Mouse (Mus musculus) spleen, adult 2 months (tissue): ENCODE measurements around the gene Gpr150. TPM values are rescaled to one million over a fixed set of nuclear protein-coding genes. Genes with fewer than 3 reads are reported as not detected.

Source experiments
- DNase-seq, 2 experiments: peaks; one replicate each; pipeline versions ENCODE4 v3.0.0 to v3.0.0-alpha.2; 2012 to 2021; ENCODE audit warnings: low spot score in 2 of 2, low read depth in 1 of 2
- H3K27ac ChIP-seq: fragments of 200-500 bp; 2 replicates; pipeline ENCODE4 v1.5.1; 2012; ENCODE audit warnings: low read length, inconsistent platforms; ENCODE audit not compliant: insufficient read depth
- H3K27me3 ChIP-seq: fragments of 200-500 bp; 2 replicates; pipeline ENCODE4 v1.6.1; 2012; ENCODE audit warnings: mild to moderate bottlenecking, moderate library complexity, low read length, inconsistent platforms; ENCODE audit not compliant: control insufficient read depth, insufficient read depth
- H3K36me3 ChIP-seq: fragments of 200-500 bp; 2 replicates; pipeline ENCODE4 v1.6.1; 2012; ENCODE audit warnings: mild to moderate bottlenecking, low read length, inconsistent platforms; ENCODE audit not compliant: control insufficient read depth, insufficient read depth
- H3K4me1 ChIP-seq: fragments of 200-500 bp; 2 replicates; pipeline ENCODE4 v1.6.1; 2011; ENCODE audit warnings: inconsistent platforms; ENCODE audit not compliant: control insufficient read depth, insufficient read depth, insufficient read length
- H3K4me3 ChIP-seq: fragments of 200-500 bp; 2 replicates; pipeline ENCODE4 v1.5.1; 2011; ENCODE audit warnings: mild to moderate bottlenecking, inconsistent platforms; ENCODE audit not compliant: insufficient read depth, insufficient read length; ENCODE audit errors: extremely low read depth
- CTCF ChIP-seq: fragments of 200-500 bp; IDR thresholded peaks from 2 replicates; pipeline ENCODE4 v1.5.1; 2011; ENCODE audit warnings: mild to moderate bottlenecking, inconsistent platforms; ENCODE audit not compliant: insufficient read depth, insufficient read length, insufficient replicate concordance; ENCODE audit errors: extremely low read depth
- POLR2A ChIP-seq: fragments of 200-500 bp; IDR thresholded peaks from 2 replicates; pipeline ENCODE4 v1.6.1; 2011; ENCODE audit warnings: low read depth, low read length, inconsistent platforms
- WGBS: fragments of 180-500 bp; shearing (Covaris S2); methylation state at CpG from one replicate; pipeline ENCODE4 v1.1.7; 2018; 5-methylcytosine and 5-hydroxymethylcytosine counted together
- polyA plus RNA-seq: library from polyadenylated mRNA; depleted of rRNA; stranded (reverse); fragments of >200 nt; gene quantifications from 2 replicates; pipeline ENCODE4 v1.2.3, GENCODE M21; 2012; rRNA removed

Gpr150 gene
- polyA plus RNA-seq: 0.20 and 0.42 TPM in 2 replicates

GRCm38 (mm10) chr13:76056896-76057266 is at the start of gene Gpr150:
Gene Gpr150, minus strand, starts transcription at chr13:76056996.
- peaks cover 10% of the 10 kb centered on the region for H3K4me1 ChIP-seq
- H3K4me3 ChIP-seq: peak within 1 kb of the TSS; percentile 49
- H3K27ac ChIP-seq: no peak within 1 kb of the TSS
- no peak for DNase-seq
- TF ChIP-seq CTCF: no peak
- TF ChIP-seq POLR2A: no peak
- 37% methylated on average over 10 of the region's 10 CpGs for WGBS
- H3K27me3 ChIP-seq: peaks cover 8% of the 10 kb centered on the region; the same call in 1 of the 2 replicates
- H3K36me3 ChIP-seq: no peaks in the 10 kb centered on the region

- H3K36me3 ChIP-seq: no peaks in the 10 kb centered on the region
- TF ChIP-seq CTCF (no peak), POLR2A (no peak)
- no peaks in the 10 kb centered on the region for H3K27me3 ChIP-seq
- no peak overlapping the region for H3K27ac ChIP-seq
- H3K4me3 ChIP-seq: no peak overlapping the region
- DNase-seq: no peak
- WGBS: 94% methylated on average over 2 of the region's 2 CpGs
- H3K4me1 ChIP-seq: no peaks in the 10 kb centered on the region; the same call in 1 of the 2 replicates
Measured at GRCm38 (mm10) chr13:76101989-76102388, 45.2 kb upstream of the Gpr150 start.

DNA sequence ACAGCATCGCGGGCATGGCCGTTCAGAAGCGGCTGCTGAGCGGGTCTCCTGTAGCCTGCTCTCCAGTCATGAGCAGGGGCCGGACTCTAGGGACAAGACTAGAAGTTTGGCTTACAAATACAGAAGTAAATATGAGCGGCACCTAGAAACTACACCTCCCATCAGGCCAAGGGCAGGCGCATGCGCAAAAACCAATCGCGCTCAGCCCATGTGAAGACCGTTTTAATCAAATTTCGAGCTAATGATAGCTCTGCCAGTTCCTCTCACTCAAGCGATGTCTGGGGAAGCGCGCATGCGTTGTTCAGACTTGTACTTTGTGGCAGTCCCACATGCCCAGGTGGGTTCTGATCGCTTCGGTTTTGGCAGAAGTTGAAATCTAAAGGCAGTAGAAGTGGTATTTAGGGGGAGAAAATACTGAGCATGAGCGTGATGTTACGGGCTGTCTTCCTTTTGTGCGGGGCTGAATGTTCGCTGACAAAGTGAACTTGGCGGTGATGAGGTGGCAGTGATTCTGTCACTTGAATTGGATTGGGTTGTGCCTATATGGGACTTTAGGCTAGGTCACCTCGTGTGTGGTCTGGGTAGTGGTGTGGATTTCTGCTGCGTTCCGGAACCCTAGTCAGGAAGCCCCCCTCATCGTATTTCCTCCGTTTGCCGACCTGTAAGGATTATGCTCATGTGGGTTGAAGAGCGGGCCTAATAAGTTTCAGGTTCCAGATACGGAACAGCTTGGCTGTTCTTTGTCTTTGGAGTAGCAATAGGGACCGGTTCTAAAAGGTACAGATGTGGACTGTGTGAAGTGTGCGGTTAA is 41.9 kb upstream of the Gpr150 start, which contains the start of the genes Arsk and Ttc37:
TSS of gene Arsk (minus strand) at position 168 of the 811 bp plus-strand sequence.
TSS of gene Ttc37 (plus strand) at position 242 of the 811 bp plus-strand sequence.
- DNase-seq: peak; percentile 92 to 95
- Histone ChIP-seq H3K36me3 (no peaks in the 10 kb centered on the region), H3K4me1 (no peaks in the 10 kb centered on the region; the same call in 1 of the 2 replicates), H3K4me3 (peak within 1 kb of the TSS; percentile 76), H3K27me3 (no peaks in the 10 kb centered on the region), H3K27ac (peak within 1 kb of the TSS; percentile 83)
- no peak for TF ChIP-seq POLR2A
- no peak for TF ChIP-seq CTCF
- WGBS: under 1% methylated on average over 34 of the region's 34 CpGs

- TF ChIP-seq CTCF (no peak), POLR2A (no peak)
Measured at GRCm38 (mm10) chr13:76098116-76098492, 41.3 kb upstream of the Gpr150 start.

GRCm38 (mm10) chr13:76074323-76074722 is 17.5 kb upstream of the Gpr150 start:
- TF ChIP-seq CTCF (no peak), POLR2A (no peak)
- H3K4me3 ChIP-seq: no peak overlapping the region
- 13% methylated on average over 1 of the region's 1 CpGs for WGBS
- no peak for DNase-seq
- no peak overlapping the region for H3K27ac ChIP-seq
- H3K36me3 ChIP-seq: no peaks in the 10 kb centered on the region; the same call in 1 of the 2 replicates
- no peaks in the 10 kb centered on the region for H3K4me1 ChIP-seq
- H3K27me3 ChIP-seq: no peaks in the 10 kb centered on the region

More at GRCm38 (mm10) chr13:76098116-76098492, 41.3 kb upstream of the Gpr150 start:
- no peaks in the 10 kb centered on the region for H3K27me3 ChIP-seq
- no peaks in the 10 kb centered on the region for H3K36me3 ChIP-seq
- H3K4me1 ChIP-seq: no peaks in the 10 kb centered on the region; the same call in 1 of the 2 replicates
- H3K27ac ChIP-seq: peak overlapping the region; percentile 83
- peak overlapping the region; percentile 76 for H3K4me3 ChIP-seq
- DNase-seq: peak in 1 of 2 experiments; percentile 43
- 3% methylated on average over 16 of the region's 16 CpGs for WGBS

DNA sequence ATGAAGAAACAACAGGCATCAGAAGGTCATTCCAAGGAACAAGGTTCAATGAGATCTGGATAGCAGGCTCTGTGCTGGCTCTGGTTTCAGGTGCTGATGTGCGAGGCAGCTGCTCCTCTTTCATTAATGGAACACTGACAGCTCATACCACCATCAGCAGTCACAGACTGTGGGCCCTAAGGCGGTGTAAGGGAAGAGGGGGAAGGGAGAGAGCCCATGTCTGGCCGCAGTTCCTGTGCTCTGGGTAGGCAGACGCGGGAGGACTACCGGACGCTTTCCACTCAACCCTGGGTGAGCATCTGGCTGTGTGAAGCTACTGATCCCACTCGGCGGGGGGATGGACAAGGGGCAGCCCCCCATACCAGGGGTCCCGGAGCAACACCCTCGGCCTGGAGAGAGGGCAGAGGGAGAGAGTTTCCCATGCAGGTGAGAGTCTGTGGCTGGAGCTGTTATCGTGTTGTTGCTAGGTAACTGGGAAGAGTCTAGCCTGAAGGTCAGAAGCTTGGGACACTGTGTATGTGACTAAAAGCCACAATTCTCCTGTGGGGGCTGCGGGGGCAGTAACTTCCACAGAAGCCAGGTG is 7.7 kb upstream of the Gpr150 start:
- no peaks in the 10 kb centered on the region for H3K4me1 ChIP-seq
- no peak for DNase-seq
- peaks cover 5% of the 10 kb centered on the region for H3K36me3 ChIP-seq
- TF ChIP-seq POLR2A (no peak), CTCF (no peak)
- 94% methylated on average over 13 of the region's 13 CpGs for WGBS
- H3K27ac ChIP-seq: no peak overlapping the region
- no peaks in the 10 kb centered on the region for H3K27me3 ChIP-seq
- no peak overlapping the region for H3K4me3 ChIP-seq
